Mouse (Mus musculus) intestine, postnatal 0 days (tissue): ENCODE data around the gene Srcin1. TPM values are rescaled to one million over a fixed set of nuclear protein-coding genes. Genes with fewer than 3 reads are reported as not detected.

Source experiments
- ATAC-seq: fragments of 200-750 bp; cut with Nextera tagmentation; 2 replicates; pipeline ENCODE4 v1.8.0; 2017; ENCODE audit warnings: mild to moderate bottlenecking, moderate TSS enrichment, moderate library complexity
- H3K27ac ChIP-seq: fragments of 300-500 bp; sonication (generic); 2 replicates; pipeline ENCODE4 v1.5.1; 2014; ENCODE audit warnings: mild to moderate bottlenecking, low read depth, low read length, moderate library complexity
- H3K27me3 ChIP-seq: fragments of 300-500 bp; sonication (generic); replicated peaks from 2 replicates; pipeline ENCODE4 v1.6.1; 2014; ENCODE audit warnings: low read length, mixed read lengths; ENCODE audit not compliant: control insufficient read depth, insufficient read depth
- H3K36me3 ChIP-seq: fragments of 300-500 bp; sonication (generic); 2 replicates; pipeline ENCODE4 v1.6.1; 2014; ENCODE audit warnings: mild to moderate bottlenecking, moderate library complexity; ENCODE audit not compliant: control insufficient read depth, insufficient read depth
- H3K4me1 ChIP-seq: fragments of 300-500 bp; sonication (generic); replicated peaks from 2 replicates; pipeline ENCODE4 v1.6.1; 2014; ENCODE audit warnings: antibody characterized with exemption, low read length, mixed read lengths; ENCODE audit not compliant: control insufficient read depth, insufficient read depth
- H3K4me2 ChIP-seq: fragments of 300-500 bp; sonication (generic); replicated peaks from 2 replicates; pipeline ENCODE4 v1.6.1; 2014; ENCODE audit warnings: low read depth, mild to moderate bottlenecking, moderate library complexity
- H3K4me3 ChIP-seq: fragments of 300-500 bp; sonication (generic); 2 replicates; pipeline ENCODE4 v1.5.1; 2014; ENCODE audit warnings: low read depth, low read length
- H3K9ac ChIP-seq: fragments of 300-500 bp; sonication (generic); 2 replicates; pipeline ENCODE4 v1.6.1; 2014; ENCODE audit warnings: mild to moderate bottlenecking, low read depth, low read length
- H3K9me3 ChIP-seq: fragments of 300-500 bp; sonication (generic); 2 replicates; pipeline ENCODE4 v1.6.1; 2016; ENCODE audit warnings: mixed run types; ENCODE audit not compliant: control insufficient read depth
- CTCF ChIP-seq: sonication (generic); IDR thresholded peaks from 2 replicates; pipeline ENCODE4 v1.5.1; 2016; ENCODE audit warnings: low read depth, mild to moderate bottlenecking, control low read depth, antibody characterized with exemption, moderate library complexity
- WGBS: fragments of 180-500 bp; shearing (Covaris S2); extraction: QIAGEN DNeasy Blood & Tissue Kit; methylation state at CpG from one replicate; pipeline ENCODE4 v1.1.7; 2014; 5-methylcytosine and 5-hydroxymethylcytosine counted together
- polyA plus RNA-seq: library from polyadenylated mRNA; unstranded; fragments of >200 nt; fragmentation: Nextera tagmentation; extraction: Ambion mirVana; gene quantifications from 2 replicates; pipeline ENCODE4 v1.2.1, GENCODE M21; 2015

Gene Srcin1
- polyA plus RNA-seq, 1 experiment from 2014 or later = 0.18 TPM

DNA sequence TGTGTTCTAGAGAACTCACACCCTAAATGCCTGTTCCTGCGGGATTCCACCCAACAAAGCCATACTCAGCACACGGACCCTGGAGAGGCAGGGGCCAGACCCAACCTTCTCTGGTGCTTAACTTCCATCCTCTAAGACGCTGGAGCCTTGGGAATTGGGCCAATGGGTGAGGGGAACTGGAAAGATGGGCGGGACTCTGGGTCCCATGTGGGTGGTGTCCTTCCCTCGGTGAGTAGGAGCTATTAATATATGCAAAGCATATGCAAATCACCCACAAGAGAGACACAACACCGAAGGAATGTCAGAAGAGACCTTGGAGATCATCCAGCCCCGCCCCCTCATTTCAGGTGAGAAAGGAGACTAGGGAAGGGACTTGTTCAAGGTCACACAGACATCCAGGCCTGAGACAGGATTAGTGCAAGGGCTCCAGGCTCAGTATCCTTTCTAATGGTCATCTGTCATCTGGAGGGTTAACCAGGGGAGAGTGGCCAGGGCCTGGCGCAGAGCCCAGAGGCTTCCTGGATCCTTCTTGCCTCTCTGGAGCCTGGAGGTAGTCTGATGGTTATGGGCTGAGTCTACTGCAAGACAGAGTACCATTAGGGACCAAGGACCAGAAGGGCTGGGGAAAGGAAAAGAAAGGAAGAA lies 5.4 kb downstream of the Srcin1 start:
- TF ChIP-seq CTCF = no peak
- peaks cover 64% of the 10 kb centered on the region for H3K27me3 ChIP-seq

GRCm38 (mm10) chr11:97569806-97570205 lies 6.2 kb downstream of the Srcin1 start:
- ATAC-seq = no peak
- H3K4me2 ChIP-seq = no peak overlapping the region
- H3K27me3 ChIP-seq = peaks cover 63% of the 10 kb centered on the region
- H3K9ac ChIP-seq = no peak overlapping the region
- H3K9me3 ChIP-seq = no peaks in the 10 kb centered on the region
- H3K4me1 ChIP-seq = no peaks in the 10 kb centered on the region
- 74% methylated on average over 3 of the region's 3 CpGs for WGBS
- no peak for TF ChIP-seq CTCF
- no peaks in the 10 kb centered on the region for H3K36me3 ChIP-seq
- H3K27ac ChIP-seq = no peak overlapping the region
- no peak overlapping the region for H3K4me3 ChIP-seq

More for the DNA sequence above, 5.4 kb downstream of the Srcin1 start:
- H3K4me1 ChIP-seq = no peaks in the 10 kb centered on the region; the same call in 1 of the 2 replicates
- no peak overlapping the region for H3K4me2 ChIP-seq
- no peak overlapping the region for H3K9ac ChIP-seq
- no peaks in the 10 kb centered on the region for H3K9me3 ChIP-seq
- ATAC-seq = no peak
- 37% methylated on average over 8 of the region's 8 CpGs for WGBS
- H3K4me3 ChIP-seq = no peak overlapping the region
- H3K36me3 ChIP-seq = no peaks in the 10 kb centered on the region
- H3K27ac ChIP-seq = no peak overlapping the region

DNA sequence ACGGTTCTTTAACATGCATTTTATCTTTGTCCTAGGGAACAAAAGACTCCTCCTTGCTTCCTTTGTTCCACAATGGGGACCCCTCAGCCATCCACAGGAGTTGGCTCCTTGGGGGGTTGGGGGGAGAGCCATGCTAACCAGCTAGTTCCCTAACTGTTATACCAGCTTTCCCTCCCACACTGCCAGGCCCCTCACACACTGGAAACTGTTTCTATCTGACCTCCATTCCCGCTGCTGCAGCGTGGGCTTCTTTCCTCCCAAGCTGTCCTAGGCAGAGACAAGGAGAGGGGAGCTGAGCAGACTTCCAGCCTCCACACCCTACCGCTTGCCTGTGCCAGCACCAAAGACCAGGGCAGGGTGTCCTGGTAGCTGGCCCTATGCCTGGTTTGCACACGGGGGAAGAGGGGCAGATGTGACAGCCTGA lies 6.7 kb downstream of the Srcin1 start:
- H3K27me3 ChIP-seq = peaks cover 63% of the 10 kb centered on the region
- no peaks in the 10 kb centered on the region for H3K4me1 ChIP-seq
- TF ChIP-seq CTCF = no peak
- no peak overlapping the region for H3K4me2 ChIP-seq
- no peaks in the 10 kb centered on the region for H3K9me3 ChIP-seq
- no peak for ATAC-seq
- no peak overlapping the region for H3K9ac ChIP-seq
- no peak overlapping the region for H3K4me3 ChIP-seq
- 59% methylated on average over 5 of the region's 5 CpGs for WGBS
- no peaks in the 10 kb centered on the region for H3K36me3 ChIP-seq
- H3K27ac ChIP-seq = no peak overlapping the region

- Histone ChIP-seq H3K4me3 (no peak overlapping the region), H3K4me1 (no peaks in the 10 kb centered on the region), H3K9ac (no peak overlapping the region), H3K4me2 (no peak overlapping the region), H3K36me3 (no peaks in the 10 kb centered on the region), H3K9me3 (no peaks in the 10 kb centered on the region), H3K27ac (no peak overlapping the region), H3K27me3 (peaks cover 58% of the 10 kb centered on the region)
- 12% methylated on average over 8 of the region's 8 CpGs for WGBS
- no peak for TF ChIP-seq CTCF
- ATAC-seq = 0 out of 2 replicates have a peak, but pooled peaks have one; percentile 37
These were observed 7.3 kb downstream of the Srcin1 start for GRCm38 (mm10) chr11:97568729-97569128.

- H3K4me3 ChIP-seq = no peak overlapping the region
- no peak overlapping the region for H3K9ac ChIP-seq
- H3K4me1 ChIP-seq = no peaks in the 10 kb centered on the region
- H3K36me3 ChIP-seq = no peaks in the 10 kb centered on the region
- H3K27me3 ChIP-seq = peaks cover 46% of the 10 kb centered on the region
- no peak overlapping the region for H3K27ac ChIP-seq
- no peak overlapping the region for H3K4me2 ChIP-seq
- no peak for ATAC-seq
- H3K9me3 ChIP-seq = no peaks in the 10 kb centered on the region
- WGBS = 39% methylated on average over 11 of the region's 11 CpGs
- no peak for TF ChIP-seq CTCF
These were observed 8.5 kb downstream of the Srcin1 start for GRCm38 (mm10) chr11:97567480-97567879.

GRCm38 (mm10) chr11:97566551-97566950 lies 9.4 kb downstream of the Srcin1 start:
- no peaks in the 10 kb centered on the region for H3K36me3 ChIP-seq
- H3K4me1 ChIP-seq = no peaks in the 10 kb centered on the region
- 12% methylated on average over 13 of the region's 13 CpGs for WGBS
- H3K4me3 ChIP-seq = no peak overlapping the region
- H3K9ac ChIP-seq = no peak overlapping the region
- no peak for TF ChIP-seq CTCF
- no peak overlapping the region for H3K27ac ChIP-seq
- H3K4me2 ChIP-seq = no peak overlapping the region
- H3K9me3 ChIP-seq = no peaks in the 10 kb centered on the region
- peaks cover 43% of the 10 kb centered on the region for H3K27me3 ChIP-seq
- no peak for ATAC-seq
